Mouse (Mus musculus) myocyte (in vitro differentiated cells): Measurements from ENCODE around the gene Gm37240.

Experiments
- CEBPB ChIP-seq: IDR thresholded peaks from 2 replicates; pipeline ENCODE4 v1.6.1; 2011; ENCODE audit warnings: mild to moderate bottlenecking, moderate library complexity; ENCODE audit not compliant: poor library complexity, insufficient read depth, severe bottlenecking
- E2F4 ChIP-seq: IDR thresholded peaks from one replicate; pipeline ENCODE4 v1.6.1; 2011; ENCODE audit warnings: mild to moderate bottlenecking, control low read depth, moderate library complexity; ENCODE audit not compliant: insufficient read depth
- MYOD1 ChIP-seq, 3 experiments: IDR thresholded peaks; one replicate each; pipeline ENCODE4 v1.6.1; 2011; ENCODE audit warnings: control low read depth in 2 of 3, low read depth in 2 of 3, mild to moderate bottlenecking in 2 of 3, moderate library complexity in 1 of 3; ENCODE audit not compliant: insufficient read length in 2 of 3, control insufficient read depth in 1 of 3
- MYOG ChIP-seq, 3 experiments: IDR thresholded peaks; one replicate each; pipeline ENCODE4 v1.6.1; 2011; ENCODE audit warnings: control low read depth in 2 of 3, low read depth in 2 of 3, mild to moderate bottlenecking in 2 of 3; ENCODE audit not compliant: insufficient read length in 2 of 3, control insufficient read depth in 1 of 3, insufficient read depth in 1 of 3
- POLR2A ChIP-seq: IDR thresholded peaks from one replicate; pipeline ENCODE4 v1.6.1; 2011; ENCODE audit warnings: low read depth, mild to moderate bottlenecking, control low read depth, moderate library complexity; ENCODE audit not compliant: insufficient read length
- POLR2AphosphoS2 ChIP-seq: IDR thresholded peaks from one replicate; pipeline ENCODE4 v1.6.1; 2011; ENCODE audit warnings: low read depth, control low read depth; ENCODE audit not compliant: insufficient read length
- REST ChIP-seq: IDR thresholded peaks from one replicate; pipeline ENCODE4 v1.6.1; 2011; ENCODE audit warnings: mild to moderate bottlenecking, control low read depth, moderate library complexity; ENCODE audit not compliant: insufficient read depth, insufficient read length
- TCF12 ChIP-seq: IDR thresholded peaks from one replicate; pipeline ENCODE4 v1.6.1; 2011; ENCODE audit warnings: mild to moderate bottlenecking, control low read depth; ENCODE audit not compliant: poor library complexity, insufficient read depth, severe bottlenecking
- USF1 ChIP-seq: IDR thresholded peaks from one replicate; pipeline ENCODE4 v1.6.1; 2011; ENCODE audit warnings: low read depth, mild to moderate bottlenecking, control low read depth, moderate library complexity

- TF ChIP-seq E2F4 (no peak), POLR2AphosphoS2 (no peak), REST (no peak), CEBPB (no peak), USF1 (peak; percentile 92), POLR2A (no peak), MYOD1 (IDR thresholded peaks at IDR 0.05; ENCODE audit: control insufficient read depth in 1 of 3, insufficient read length in 2 of 3, low read depth in 2 of 3) (peak in 2 of 3 experiments; percentile 63 to 80), MYOG (IDR thresholded peaks at IDR 0.05; ENCODE audit: control insufficient read depth in 1 of 3, insufficient read depth in 1 of 3, insufficient read length in 2 of 3, low read depth in 2 of 3) (peak in 2 of 3 experiments; percentile 13 to 68), TCF12 (no peak)
Measured at GRCm38 (mm10) chr3:84696428-84696917, 1190.8 kb downstream of the Gm37240 start.
